19 mouse cellular contexts compared by ENCODE assay signal in the genomic region with DNA sequence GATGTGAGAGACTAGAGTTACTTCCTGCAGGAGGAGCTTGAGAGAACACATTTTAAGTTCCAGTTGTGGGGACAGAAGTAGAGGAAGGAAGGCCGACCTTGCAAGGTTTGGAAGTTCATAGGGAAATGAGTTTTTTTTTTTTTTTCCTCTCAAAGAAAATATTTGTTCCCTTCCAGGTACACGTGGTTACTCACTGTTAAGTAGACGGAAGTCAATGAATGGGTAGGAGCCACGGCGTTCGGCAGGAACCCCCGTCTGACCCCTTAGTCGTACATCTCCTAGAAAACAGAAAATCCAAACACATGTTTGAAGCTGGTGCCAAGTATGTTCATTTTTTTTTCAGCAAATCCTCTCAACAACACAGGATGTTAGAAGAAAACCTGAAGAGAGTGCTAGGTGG.
DNase-seq lines count a peak whose midpoint lies in the region; ATAC-seq lines count a peak whose summit lies in the region.
"Had no signal": no experiment of that assay in that cellular context is flagged by ENCODE, and none has a peak within 500 bp of the region (broad histone marks: within the 10 kb centered on the region; RNA-seq: fewer than 3 reads in every experiment).

No protein-coding gene starts in this region.

- H3K4me1 ChIP-seq in heart, embryonic 13.5 days = peaks cover 45% of the 10 kb centered on the region
- H3K4me1 ChIP-seq in midbrain, embryonic 11.5 days (ENCODE audit: control insufficient read depth, insufficient read depth, low read length) = peaks cover 3% of the 10 kb centered on the region; the same call in 1 of the 2 replicates
- peaks cover 9% of the 10 kb centered on the region for H3K4me1 ChIP-seq in midbrain, embryonic 10.5 days
- 0 out of 2 replicates have a peak, but pooled peaks cover 7% of the 10 kb centered on the region for H3K4me1 ChIP-seq in forebrain, embryonic 13.5 days
- H3K4me1 ChIP-seq: liver, embryonic 15.5 days had no signal

- H3K27ac ChIP-seq in heart, embryonic 13.5 days (replicated peaks) = 0 out of 2 replicates have a peak overlapping the region, but pooled peaks have one; percentile 9
- no peak overlapping the region for H3K27ac ChIP-seq in midbrain, embryonic 11.5 days (ENCODE audit: low read depth, low read length)
- no peak overlapping the region for H3K27ac ChIP-seq in midbrain, embryonic 10.5 days (replicated peaks)
- H3K27ac ChIP-seq in forebrain, embryonic 13.5 days = no peak overlapping the region
- H3K27ac ChIP-seq: heart, embryonic 15.5 days; hindbrain, embryonic 15.5 days; liver, embryonic 15.5 days; midbrain, embryonic 13.5 days; stomach, postnatal 0 days had no signal

- DNase-seq in adrenal gland, adult 2 months = peak; percentile 16
- no peak for DNase-seq in adrenal gland, postnatal 4 days (ENCODE audit: low spot score in 2 of 2)
- no peak for DNase-seq in heart, postnatal 14 days
- peak; percentile 21 for DNase-seq in midbrain, embryonic 11.5 days (ENCODE audit: low spot score, missing footprints)
- DNase-seq in midbrain, embryonic 10.5 days (ENCODE audit: low spot score) = no peak
- DNase-seq in layer of hippocampus, postnatal 25 days (ENCODE audit: extremely low spot score in 1 of 2, low spot score in 1 of 2) = no peak
- DNase-seq: cerebellum, adult 9-10 months; gastrocnemius, postnatal 10 days; liver; lung, postnatal 14 days; right cerebral cortex, postnatal 14 days had no signal

- no peaks in the 10 kb centered on the region for H3K36me3 ChIP-seq in heart, embryonic 13.5 days
- H3K36me3 ChIP-seq in midbrain, embryonic 11.5 days (ENCODE audit: control insufficient read depth, insufficient read depth, low read length) = no peaks in the 10 kb centered on the region
- H3K36me3 ChIP-seq in midbrain, embryonic 10.5 days = no peaks in the 10 kb centered on the region
- no peaks in the 10 kb centered on the region for H3K36me3 ChIP-seq in forebrain, embryonic 13.5 days (ENCODE audit: poor library complexity, severe bottlenecking)
- H3K36me3 ChIP-seq: heart, embryonic 15.5 days; hindbrain, embryonic 15.5 days; liver, embryonic 15.5 days; midbrain, embryonic 13.5 days had no signal

- 73% methylated on average over 8 of the region's 8 CpGs for WGBS in heart, embryonic 13.5 days
- WGBS in midbrain, embryonic 11.5 days = 90% methylated on average over 8 of the region's 8 CpGs
- WGBS in midbrain, embryonic 10.5 days = 85% methylated on average over 8 of the region's 8 CpGs
- 85% methylated on average over 8 of the region's 8 CpGs for WGBS in forebrain, embryonic 13.5 days

- ATAC-seq in heart, embryonic 13.5 days (ENCODE audit: extremely low read depth, insufficient number of reproducible peaks, low FRiP score, low TSS enrichment) = no peak
- ATAC-seq in midbrain, embryonic 11.5 days (ENCODE audit: low FRiP score) = no peak
- no peak for ATAC-seq in forebrain, embryonic 13.5 days
- ATAC-seq: forebrain, embryonic 14.5 days; midbrain, embryonic 13.5 days had no signal

- H3K4me3 ChIP-seq in heart, embryonic 13.5 days = no peak overlapping the region
- no peak overlapping the region for H3K4me3 ChIP-seq in midbrain, embryonic 11.5 days (ENCODE audit: low read depth, low read length)
- no peak overlapping the region for H3K4me3 ChIP-seq in midbrain, embryonic 10.5 days
- H3K4me3 ChIP-seq in forebrain, embryonic 13.5 days = no peak overlapping the region
- H3K4me3 ChIP-seq: heart, embryonic 15.5 days; hindbrain, embryonic 15.5 days; liver, embryonic 15.5 days; midbrain, embryonic 13.5 days had no signal

- no peaks in the 10 kb centered on the region for H3K9me3 ChIP-seq in heart, embryonic 13.5 days
- H3K9me3 ChIP-seq in midbrain, embryonic 11.5 days (ENCODE audit: control insufficient read depth, low read length) = no peaks in the 10 kb centered on the region
- H3K9me3 ChIP-seq in midbrain, embryonic 10.5 days (replicated peaks) = no peaks in the 10 kb centered on the region
- no peaks in the 10 kb centered on the region for H3K9me3 ChIP-seq in forebrain, embryonic 13.5 days (replicated peaks)
- H3K9me3 ChIP-seq: heart, embryonic 15.5 days; hindbrain, embryonic 15.5 days; liver, embryonic 15.5 days; midbrain, embryonic 13.5 days had no signal

- no peak overlapping the region for H3K4me2 ChIP-seq in heart, embryonic 13.5 days
- H3K4me2 ChIP-seq in midbrain, embryonic 11.5 days = no peak overlapping the region
- no peak overlapping the region for H3K4me2 ChIP-seq in forebrain, embryonic 13.5 days
- H3K4me2 ChIP-seq: heart, embryonic 15.5 days; hindbrain, embryonic 15.5 days; liver, embryonic 15.5 days; midbrain, embryonic 13.5 days had no signal

- intact Hi-C loops in heart, postnatal 14 days (cut with DNase I) = no loop called here

- H3K9ac ChIP-seq in heart, embryonic 13.5 days = no peak overlapping the region
- no peak overlapping the region for H3K9ac ChIP-seq in midbrain, embryonic 11.5 days (ENCODE audit: low read length)
- no peak overlapping the region for H3K9ac ChIP-seq in forebrain, embryonic 13.5 days
- H3K9ac ChIP-seq: heart, embryonic 15.5 days; hindbrain, embryonic 15.5 days; liver, embryonic 15.5 days; midbrain, embryonic 13.5 days had no signal

- no peaks in the 10 kb centered on the region for H3K27me3 ChIP-seq in heart, embryonic 13.5 days (replicated peaks)
- H3K27me3 ChIP-seq in midbrain, embryonic 11.5 days (ENCODE audit: control insufficient read depth, insufficient read depth, low read length) = no peaks in the 10 kb centered on the region
- no peaks in the 10 kb centered on the region for H3K27me3 ChIP-seq in midbrain, embryonic 10.5 days (ENCODE audit: low read depth, poor library complexity, severe bottlenecking)
- no peaks in the 10 kb centered on the region for H3K27me3 ChIP-seq in forebrain, embryonic 13.5 days
- H3K27me3 ChIP-seq: heart, embryonic 15.5 days; hindbrain, embryonic 15.5 days; liver, embryonic 15.5 days; midbrain, embryonic 13.5 days had no signal

Comparison
In these comparisons a context has a peak if more than half of its experiments do, and no peak if none do; other contexts are left out.
1. DNase-seq: peak in adrenal gland, adult 2 months (single experiment) and midbrain, embryonic 11.5 days (single experiment); none in adrenal gland, postnatal 4 days (0 of 2), heart, postnatal 14 days (0 of 2), midbrain, embryonic 10.5 days (single experiment) and layer of hippocampus, postnatal 25 days (0 of 2).